Mouse (Mus musculus) hematopoietic stem cell, adult 5-6 weeks (primary cell): ENCODE measurements at regions not wholly inside any gene's neighbourhood (a gene's known extent, or its start where the extent isn't known, plus 50 kb on each side); places are given as distances from the start of the nearest gene placed in this dataset.

ENCODE experiments used
- ATAC-seq, 2 experiments: fragments of 125-278 bp in 1 of 2; replicated peaks in 1 of 2; 2 replicates each; pipeline ENCODE4 v1.8.0; 2016 to 2017; ENCODE audit warnings: inconsistent platforms in 2 of 2, mild to moderate bottlenecking in 2 of 2, moderate number of reproducible peaks in 2 of 2, low read depth in 1 of 2, moderate TSS enrichment in 1 of 2; ENCODE audit not compliant: low FRiP score in 2 of 2, poor library complexity in 2 of 2, severe bottlenecking in 2 of 2, insufficient read depth in 1 of 2, low TSS enrichment in 1 of 2

- ATAC-seq, result no peak
These were observed 223.2 kb downstream of the Fam49a start for GRCm38 (mm10) chr12:12484921-12485680.

- ATAC-seq, result no peak
These were observed 218.5 kb downstream of the Fam49a start for GRCm38 (mm10) chr12:12480451-12480850.

- no peak for ATAC-seq
These were observed 190.1 kb downstream of the Fam49a start for GRCm38 (mm10) chr12:12452086-12452485.

GRCm38 (mm10) chr12:12446768-12447167 is 184.8 kb downstream of the Fam49a start:
- ATAC-seq, result no peak

- ATAC-seq, result no peak
These were observed 184.3 kb downstream of the Fam49a start for GRCm38 (mm10) chr12:12446281-12446680.

GRCm38 (mm10) chr12:12442872-12443271 is 180.9 kb downstream of the Fam49a start:
- no peak; a peak in 1 of 4 replicates for ATAC-seq

- ATAC-seq, result no peak
These were observed 174.4 kb downstream of the Fam49a start for GRCm38 (mm10) chr12:12436379-12436778.

- ATAC-seq, result no peak
These were observed 170.7 kb downstream of the Fam49a start for GRCm38 (mm10) chr12:12432597-12432996.
